Mouse (Mus musculus) heart, embryonic 14.5 days (tissue): ENCODE measurements around the gene Opa3. TPM values are rescaled to one million over a fixed set of nuclear protein-coding genes. Genes with fewer than 3 reads are reported as not detected.
"Not testable (repeated sequence)": the region's sequence is repeated elsewhere in the genome, so short reads cannot be mapped to it uniquely, and the experiment has no call there.

Experiments
- ATAC-seq: fragments of 200-750 bp; cut with Nextera tagmentation; 2 replicates; pipeline ENCODE4 v1.8.0; 2017; ENCODE audit warnings: low read depth, moderate TSS enrichment; ENCODE audit not compliant: insufficient number of reproducible peaks, insufficient read depth, low FRiP score
- H3K27ac ChIP-seq, 2 experiments: fragments of 200-500 bp in 1 of 2; fragments of 300-500 bp in 1 of 2; sonication (generic) in 1 of 2; replicated peaks in 1 of 2; 2 replicates each; pipeline ENCODE4 v1.5.1; 2012 to 2014; ENCODE audit warnings: low read depth in 2 of 2, low read length in 2 of 2, control low read depth in 1 of 2, mild to moderate bottlenecking in 1 of 2, mixed read lengths in 1 of 2; ENCODE audit not compliant: control insufficient read depth in 1 of 2, insufficient read depth in 1 of 2
- H3K27me3 ChIP-seq: fragments of 300-500 bp; sonication (generic); 2 replicates; pipeline ENCODE4 v1.6.1; 2014; ENCODE audit warnings: mild to moderate bottlenecking, low read length, control low read depth; ENCODE audit not compliant: control insufficient read depth, insufficient read depth
- H3K36me3 ChIP-seq: fragments of 300-500 bp; sonication (generic); 2 replicates; pipeline ENCODE4 v1.6.1; 2014; ENCODE audit warnings: mild to moderate bottlenecking, control low read depth, low read length, mixed read lengths; ENCODE audit not compliant: control insufficient read depth, insufficient read depth
- H3K4me1 ChIP-seq, 2 experiments: fragments of 200-500 bp in 1 of 2; fragments of 300-500 bp in 1 of 2; sonication (generic) in 1 of 2; 2 replicates each; pipeline ENCODE4 v1.6.1; 2012 to 2014; ENCODE audit warnings: low read length in 2 of 2, control low read depth in 1 of 2, mixed read lengths in 1 of 2; ENCODE audit not compliant: control insufficient read depth in 2 of 2, insufficient read depth in 2 of 2
- H3K4me2 ChIP-seq: fragments of 300-500 bp; sonication (generic); 2 replicates; pipeline ENCODE4 v1.6.1; 2014; ENCODE audit warnings: mild to moderate bottlenecking, low read length
- H3K4me3 ChIP-seq, 2 experiments: fragments of 200-500 bp in 1 of 2; fragments of 300-500 bp in 1 of 2; sonication (generic) in 1 of 2; 2 replicates each; pipeline ENCODE4 v1.5.1; 2012 to 2014; ENCODE audit warnings: low read length in 2 of 2, mild to moderate bottlenecking in 2 of 2, control low read depth in 1 of 2, low read depth in 1 of 2, moderate library complexity in 1 of 2; ENCODE audit not compliant: control insufficient read depth in 1 of 2, insufficient read depth in 1 of 2
- H3K9ac ChIP-seq: fragments of 300-500 bp; sonication (generic); 2 replicates; pipeline ENCODE4 v1.6.1; 2014; ENCODE audit warnings: mild to moderate bottlenecking, low read length
- H3K9me3 ChIP-seq: fragments of 300-500 bp; sonication (generic); 2 replicates; pipeline ENCODE4 v1.6.1; 2016; ENCODE audit warnings: low read length, control low read depth; ENCODE audit not compliant: control insufficient read depth
- WGBS: fragments of 180-500 bp; shearing (Covaris S2); extraction: QIAGEN DNeasy Blood & Tissue Kit; methylation state at CpG from one replicate; pipeline ENCODE4 v1.1.7; 2014; 5-methylcytosine and 5-hydroxymethylcytosine counted together
- polyA plus RNA-seq: library from polyadenylated mRNA; unstranded; fragments of >200 nt; fragmentation: Nextera tagmentation; extraction: Ambion mirVana; gene quantifications from 2 replicates; pipeline ENCODE4 v1.2.1, GENCODE M21; 2014

The Opa3 gene
- polyA plus RNA-seq, 1 experiment from 2014 or later: 36.5 TPM

DNA sequence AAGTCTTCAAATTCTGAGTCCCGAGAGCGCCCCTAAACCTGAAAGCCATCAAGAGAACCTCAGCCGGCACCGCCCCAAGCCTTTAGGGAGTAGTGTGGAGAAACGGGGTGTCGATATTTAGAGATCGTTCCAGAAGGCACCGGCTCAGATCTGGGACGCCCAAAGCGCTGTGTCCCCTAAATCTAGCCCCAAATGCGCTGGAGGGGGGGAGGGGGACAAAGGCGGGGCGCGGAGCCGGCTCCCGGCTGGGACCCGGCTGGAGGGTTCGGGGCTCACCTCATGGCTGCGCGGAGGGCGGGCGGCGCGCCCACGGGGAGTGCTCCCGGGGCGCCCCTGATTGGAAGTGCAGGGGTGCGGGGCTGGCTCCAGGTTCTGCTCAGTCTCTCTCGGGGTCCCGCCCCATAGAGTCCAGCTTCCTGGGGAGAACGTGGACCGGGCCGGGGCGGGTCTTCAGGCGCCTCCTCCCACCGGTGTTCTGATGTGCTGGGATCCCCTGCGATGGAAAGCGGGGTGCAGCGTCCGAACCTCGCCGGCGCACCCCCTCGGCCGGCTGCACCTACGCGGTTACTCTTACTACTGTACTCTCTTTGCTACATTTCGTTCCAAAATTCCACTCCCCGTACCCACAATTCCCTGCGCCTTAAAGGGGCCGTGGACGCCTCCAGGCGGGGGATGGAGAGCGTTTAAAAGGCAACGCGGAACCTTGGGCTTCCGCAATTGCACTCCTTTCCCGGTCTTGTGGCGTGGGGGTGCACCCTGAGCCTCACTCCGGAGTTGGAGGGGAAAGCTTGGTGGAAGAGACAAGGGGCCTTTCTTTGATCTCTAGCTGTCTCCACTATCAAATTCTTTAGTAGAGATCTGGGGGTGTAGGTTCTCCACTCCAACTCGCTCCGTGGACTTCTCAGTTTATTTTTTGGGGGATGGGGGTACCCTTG lies 43.4 kb downstream of the Opa3 start, which contains the start of gene Vasp:
Gene Vasp (minus strand): TSS at position 580 of the 935 bp plus-strand sequence.
- Histone ChIP-seq H3K27me3 (no peaks in the 10 kb centered on the region), H3K36me3 (peaks cover 14% of the 10 kb centered on the region), H3K9ac (peak within 1 kb of the TSS; percentile 92), H3K27ac (peak within 1 kb of the TSS; percentile 95 to 96), H3K9me3 (no peaks in the 10 kb centered on the region), H3K4me2 (peak within 1 kb of the TSS; percentile 91), H3K4me1 (peaks cover 14 to 28% of the 10 kb centered on the region in 2 experiments), H3K4me3 (peak within 1 kb of the TSS; percentile 90 to 99)
- ATAC-seq: peak; percentile 60
- under 1% methylated on average over 61 of the region's 62 CpGs for WGBS

DNA sequence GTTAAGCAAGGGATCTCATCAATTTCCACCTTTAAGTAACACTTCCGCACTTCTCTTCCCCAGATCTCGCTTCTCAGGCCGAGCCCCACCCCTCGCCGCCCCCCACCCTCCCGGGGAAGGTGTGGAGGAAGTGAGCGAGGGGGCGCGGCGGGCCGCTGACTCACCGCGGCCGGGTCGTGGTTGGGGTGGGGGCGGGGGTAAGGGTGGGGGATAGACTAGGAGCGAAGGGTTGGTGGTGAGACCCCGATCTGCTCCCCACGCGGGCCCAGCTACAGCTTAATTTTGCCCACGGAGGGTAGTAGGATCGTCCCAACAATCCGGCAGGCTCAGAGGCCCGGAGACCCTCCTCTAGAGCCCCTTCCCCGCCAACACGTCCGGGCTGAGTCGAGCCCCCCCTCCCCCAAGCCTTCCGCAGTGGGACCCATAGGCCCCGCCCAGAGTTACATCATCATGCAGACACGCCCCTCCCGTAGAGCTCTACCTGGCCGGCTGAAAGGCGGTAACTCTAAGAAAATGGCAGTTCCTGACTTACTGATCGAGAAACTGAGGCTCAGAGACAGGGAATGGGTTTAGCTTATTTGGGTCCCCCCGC lies 44.1 kb downstream of the Opa3 start:
- Histone ChIP-seq H3K4me1 (peaks cover 10 to 20% of the 10 kb centered on the region in 2 experiments), H3K9me3 (no peaks in the 10 kb centered on the region), H3K27ac (peak overlapping the region; percentile 95 to 96), H3K9ac (peak overlapping the region; percentile 92), H3K4me2 (peak overlapping the region; percentile 91), H3K27me3 (no peaks in the 10 kb centered on the region), H3K36me3 (peaks cover 11% of the 10 kb centered on the region), H3K4me3 (peak overlapping the region; percentile 90 to 99)
- WGBS: 2% methylated on average over 35 of the region's 36 CpGs
- peak; percentile 56 for ATAC-seq

DNA sequence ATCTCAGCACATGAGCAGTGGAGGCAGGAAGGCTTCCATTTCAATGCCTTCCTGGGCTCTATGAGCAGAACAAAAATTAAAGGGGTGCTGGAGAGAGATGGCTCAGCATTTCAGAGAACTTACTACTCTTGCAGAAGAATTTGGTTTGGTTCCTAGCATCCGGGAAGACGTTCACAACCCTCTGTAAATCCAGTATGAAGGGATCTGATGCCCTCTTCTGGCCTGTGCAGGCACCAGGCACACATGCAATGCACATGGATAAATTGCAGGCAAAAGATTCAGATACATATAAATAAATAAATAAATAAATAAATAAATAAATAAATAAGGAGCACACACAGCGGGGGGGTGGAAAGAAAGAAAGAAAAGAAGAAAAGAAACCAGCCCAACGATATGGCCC lies 48.1 kb downstream of the Opa3 start:
- Histone ChIP-seq H3K4me1 (peaks cover 2 to 5% of the 10 kb centered on the region in 2 experiments; a peak in 3 of 4 replicates), H3K9me3 (no peaks in the 10 kb centered on the region), H3K4me3 (no peak overlapping the region), H3K9ac (no peak overlapping the region), H3K27me3 (peaks cover 39% of the 10 kb centered on the region), H3K4me2 (no peak overlapping the region), H3K27ac (no peak overlapping the region), H3K36me3 (no peaks in the 10 kb centered on the region)
- 50% methylated on average over 4 of the region's 4 CpGs for WGBS
- ATAC-seq: no peak

DNA sequence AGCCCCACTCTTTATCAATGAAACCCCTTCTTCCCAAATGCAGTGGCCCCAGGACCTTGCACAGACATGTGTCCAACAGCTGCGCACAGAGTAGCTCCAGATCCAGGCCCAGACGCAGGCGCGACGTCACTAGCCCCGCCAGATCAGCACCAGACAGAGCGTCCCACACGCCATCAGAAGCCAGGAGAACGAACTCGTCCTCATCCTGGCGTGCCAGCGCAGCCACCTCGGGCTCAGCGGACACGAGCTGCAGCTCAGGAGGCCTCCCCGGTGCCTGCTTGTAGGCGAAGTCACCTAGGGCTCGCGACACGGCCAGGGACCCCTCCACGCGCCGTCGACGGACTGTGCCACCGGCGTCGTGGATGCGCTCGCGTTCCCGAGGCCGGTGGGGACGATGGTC lies 50.9 kb downstream of the Opa3 start:
- Histone ChIP-seq H3K9ac (no peak overlapping the region), H3K4me1 (peaks cover 4 to 12% of the 10 kb centered on the region in 2 experiments; a peak in 3 of 4 replicates), H3K27me3 (peaks cover 51% of the 10 kb centered on the region), H3K4me3 (peak overlapping the region; percentile 5 to 29; a peak in 3 of 4 replicates), H3K4me2 (peak overlapping the region; percentile 63), H3K9me3 (no peaks in the 10 kb centered on the region), H3K27ac (no peak overlapping the region), H3K36me3 (no peaks in the 10 kb centered on the region)
- WGBS: 3% methylated on average over 34 of the region's 34 CpGs
- ATAC-seq: no peak

DNA sequence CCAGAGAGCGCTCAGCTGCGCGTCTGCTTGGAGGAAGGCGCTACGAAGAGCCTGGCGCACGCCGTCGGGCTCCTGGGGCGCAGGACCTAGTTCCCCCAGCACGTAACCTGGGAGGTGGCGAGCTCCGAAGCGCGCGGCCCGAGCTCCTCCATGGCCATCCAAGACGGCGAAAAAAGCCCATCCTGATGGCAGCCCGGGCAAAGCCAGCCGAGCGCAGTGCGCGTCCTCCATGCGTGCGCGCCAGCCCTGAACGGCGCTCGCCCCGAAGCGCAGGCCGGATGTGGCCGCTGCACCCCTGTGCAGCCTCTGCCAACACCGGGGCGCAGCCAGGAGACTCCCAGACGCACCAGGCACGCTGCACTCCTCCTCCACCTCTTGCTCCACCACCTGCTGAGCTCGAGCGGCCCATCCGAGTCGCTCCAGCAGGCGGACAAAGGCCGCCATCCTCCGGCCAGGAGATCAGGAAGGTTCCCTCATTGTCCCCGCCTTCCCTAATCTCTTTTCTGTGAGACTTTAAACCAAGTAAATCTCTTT lies 51.5 kb downstream of the Opa3 start, which contains the start of gene Ppm1n:
Gene Ppm1n (minus strand): TSS at position 484 of the 534 bp plus-strand sequence.
- H3K9ac ChIP-seq: no peak within 1 kb of the TSS
- peaks cover 55% of the 10 kb centered on the region for H3K27me3 ChIP-seq

DNA sequence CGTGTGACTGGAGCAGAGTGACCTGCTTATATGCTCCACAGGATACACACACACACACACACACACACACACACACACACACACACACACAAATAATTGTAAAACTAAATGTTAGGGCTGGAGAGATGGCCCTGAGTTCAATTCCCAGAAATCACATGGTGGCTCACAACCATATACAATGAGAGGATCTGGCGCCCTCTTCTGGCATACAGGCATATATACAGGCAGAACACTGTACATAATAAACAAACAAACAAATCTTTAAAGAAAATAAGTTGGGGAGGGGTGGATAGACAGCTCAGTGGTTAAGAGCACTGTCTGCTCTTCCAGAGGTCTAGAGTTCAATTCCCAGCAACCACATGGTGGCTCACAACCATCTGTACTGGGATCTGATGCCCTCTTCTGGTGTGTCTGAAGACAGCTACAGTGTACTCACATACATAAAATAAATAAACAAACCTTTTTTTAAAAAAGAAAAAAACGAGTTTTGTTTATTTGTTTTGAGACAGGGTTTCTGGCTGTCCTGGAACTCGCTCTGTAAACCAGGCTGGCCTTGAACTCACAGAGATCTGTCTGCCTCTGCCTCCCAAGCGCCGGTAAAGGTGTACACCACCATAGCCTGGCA lies 53.7 kb downstream of the Opa3 start:
- ATAC-seq, H3K27ac ChIP-seq, H3K36me3 ChIP-seq, H3K9me3 ChIP-seq, H3K9ac ChIP-seq: not testable (repeated sequence)
- H3K4me3 ChIP-seq: peak overlapping the region in 1 of 2 experiments; percentile 46; a peak in 1 of 4 replicates
- H3K4me1 ChIP-seq: peaks cover 4 to 12% of the 10 kb centered on the region in 2 experiments; a peak in 3 of 4 replicates
- H3K27me3 ChIP-seq: peaks cover 55% of the 10 kb centered on the region
- WGBS: 35% methylated on average over 6 of the region's 6 CpGs
- peak overlapping the region; percentile 95 for H3K4me2 ChIP-seq

More for the DNA sequence above, 51.5 kb downstream of the Opa3 start, which contains the start of gene Ppm1n:
- Histone ChIP-seq H3K9me3 (no peaks in the 10 kb centered on the region), H3K4me1 (peaks cover 4 to 12% of the 10 kb centered on the region in 2 experiments; a peak in 3 of 4 replicates), H3K36me3 (no peaks in the 10 kb centered on the region), H3K4me3 (peak within 1 kb of the TSS; percentile 29 to 35), H3K4me2 (peak within 1 kb of the TSS; percentile 63), H3K27ac (no peak within 1 kb of the TSS)
- no peak for ATAC-seq
- under 1% methylated on average over 46 of the region's 46 CpGs for WGBS

DNA sequence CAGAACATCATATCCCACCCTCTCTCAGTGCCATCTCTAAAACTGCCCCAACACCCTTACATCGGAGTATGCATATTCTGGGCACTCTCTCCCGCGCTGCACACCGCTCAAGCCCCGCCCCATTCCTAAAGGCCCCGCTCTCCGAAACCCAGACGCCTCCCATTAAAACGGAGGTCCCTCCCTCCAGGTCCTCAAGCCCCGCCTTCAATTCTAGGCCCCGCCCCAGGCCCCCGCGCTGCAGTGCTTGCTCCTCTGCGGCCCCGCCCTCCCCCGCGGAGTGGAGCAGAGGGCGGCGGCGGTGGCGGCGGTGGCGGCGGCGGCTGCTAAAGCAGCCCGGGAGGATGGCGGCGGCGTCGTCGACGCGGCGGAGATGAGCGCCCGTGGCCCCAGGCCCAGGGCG lies 54.3 kb downstream of the Opa3 start, which contains the start of gene Rtn2:
Gene Rtn2 (plus strand): TSS at position 240 of the 400 bp plus-strand sequence.
- Histone ChIP-seq H3K9ac (peak within 1 kb of the TSS; percentile 34; the same call in 1 of the 2 replicates), H3K4me3 (peak within 1 kb of the TSS; percentile 46 to 49), H3K27ac (no peak within 1 kb of the TSS), H3K9me3 (no peaks in the 10 kb centered on the region), H3K27me3 (peaks cover 55% of the 10 kb centered on the region), H3K4me2 (peak within 1 kb of the TSS; percentile 95), H3K36me3 (no peaks in the 10 kb centered on the region), H3K4me1 (peaks cover 4 to 12% of the 10 kb centered on the region in 2 experiments; a peak in 3 of 4 replicates)
- under 1% methylated on average over 37 of the region's 37 CpGs for WGBS
- peak; percentile 48 for ATAC-seq
